Mouse (Mus musculus) lung, postnatal 36 days (tissue): ENCODE results near the gene Gm20388.

Experiments used
- DNase-seq: peaks from one replicate; pipeline ENCODE4 v3.0.0; 2022; ENCODE audit warnings: mixed read lengths

Gm20388 gene

DNA sequence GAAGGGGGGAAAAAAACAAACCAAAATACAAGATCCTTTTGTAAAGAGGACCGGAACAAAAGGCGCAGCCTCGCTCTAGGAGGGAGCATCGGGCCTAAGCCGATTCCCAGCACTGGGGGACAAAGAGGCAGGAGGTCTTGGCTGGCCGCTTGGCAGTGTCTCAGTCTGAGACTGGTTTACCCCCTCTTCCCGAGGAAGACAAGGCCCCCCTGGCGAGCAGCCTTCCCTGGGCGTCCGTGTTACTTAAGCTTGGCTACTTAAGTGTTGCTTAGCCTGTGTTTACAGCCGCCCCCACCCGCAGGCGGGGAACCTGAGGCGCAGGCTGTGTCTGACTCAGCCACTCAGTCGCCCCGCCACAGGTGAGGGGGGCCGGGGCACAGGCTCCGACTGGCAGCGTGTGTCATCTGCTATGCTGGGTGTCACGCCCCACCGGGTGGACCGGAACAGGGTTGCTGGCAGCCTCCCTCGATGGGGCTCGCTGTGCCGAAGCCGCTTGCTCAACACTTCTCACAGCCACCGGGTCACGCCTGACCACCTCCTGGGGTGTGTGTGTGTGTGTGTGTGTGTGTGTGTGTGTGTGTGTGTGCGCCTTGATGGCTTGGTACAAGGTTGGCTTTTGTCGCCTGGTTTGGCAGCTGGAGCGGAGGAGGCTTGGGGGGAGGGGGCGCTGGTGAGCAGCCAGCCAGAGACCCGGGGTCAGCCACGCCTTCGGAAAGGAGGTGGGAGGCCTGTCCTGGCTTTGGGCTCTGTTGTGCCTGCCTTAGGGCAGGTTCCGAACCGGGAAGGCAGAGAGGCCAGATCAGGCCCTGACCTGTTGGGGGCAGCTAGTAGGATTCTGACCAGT is 628.0 kb downstream of the Gm20388 start:
- peak; percentile 93 for DNase-seq

GRCm38 (mm10) chr8:120539381-120539774 is 628.7 kb downstream of the Gm20388 start:
- DNase-seq = peak; percentile 63

DNA sequence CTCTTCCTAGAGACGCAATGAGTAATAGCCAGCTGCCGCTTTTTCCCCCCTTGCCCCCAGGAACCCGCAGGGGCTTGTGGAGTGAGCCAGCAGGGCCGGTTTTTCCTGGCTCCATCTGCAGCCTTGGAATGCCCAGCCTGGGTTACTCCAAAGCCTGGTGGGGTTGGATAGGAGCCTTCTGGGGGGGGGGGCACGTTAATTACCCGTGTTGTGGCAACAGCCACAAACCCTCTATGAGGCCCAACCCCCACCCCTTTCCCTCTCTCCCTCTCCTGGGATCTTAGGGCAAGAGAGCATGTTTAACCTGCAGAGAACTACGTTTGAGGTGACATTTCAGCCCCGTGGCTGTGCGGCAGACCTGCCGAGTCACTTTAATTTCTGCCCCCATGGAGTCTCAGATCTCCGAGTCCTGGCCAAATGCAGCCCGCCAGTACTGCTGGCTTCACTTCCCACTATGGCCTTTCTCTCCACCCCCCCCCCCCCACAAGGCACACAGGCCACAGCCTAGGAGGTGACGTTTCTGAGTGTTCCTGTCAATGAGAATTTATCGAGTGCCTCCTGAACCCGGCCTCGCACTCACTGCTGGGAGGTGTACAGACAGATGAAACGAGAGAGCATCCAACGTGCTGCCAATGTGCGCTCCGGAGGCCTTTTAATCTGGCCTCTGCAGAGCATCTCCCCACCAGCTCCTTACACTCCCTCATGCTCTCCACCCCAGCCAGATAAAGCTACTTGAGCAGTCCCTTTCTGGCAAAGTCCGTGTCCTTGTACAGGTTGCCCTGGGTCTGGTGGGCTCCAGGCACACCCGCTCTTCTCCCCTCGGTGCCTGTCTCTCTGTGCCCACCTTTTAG is 629.4 kb downstream of the Gm20388 start:
- DNase-seq = no peak

DNA sequence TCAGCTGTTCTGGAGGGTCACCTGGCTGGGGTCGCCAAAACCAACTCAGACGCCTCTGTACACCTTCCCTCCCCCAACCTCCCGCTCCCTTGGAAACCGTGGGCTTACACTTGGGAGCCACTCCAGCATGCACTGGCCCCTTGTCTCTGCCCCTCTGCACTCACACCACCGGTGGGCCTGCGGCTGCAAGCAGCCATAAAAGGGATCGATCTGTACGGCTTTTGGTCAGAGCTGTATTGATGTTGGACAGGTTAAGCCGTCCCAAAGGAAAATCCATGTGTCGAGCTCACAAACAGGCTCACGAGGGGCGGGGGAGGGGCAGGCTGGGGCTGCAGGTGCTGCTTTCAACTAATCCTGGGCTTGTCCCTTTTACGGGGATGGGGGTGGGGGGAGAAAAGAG is 632.4 kb downstream of the Gm20388 start:
- DNase-seq = no peak

- DNase-seq = peak; percentile 67
Observed at GRCm38 (mm10) chr8:120543416-120544055, 632.9 kb downstream of the Gm20388 start.

GRCm38 (mm10) chr8:120544155-120544554 is 633.5 kb downstream of the Gm20388 start:
- no peak for DNase-seq

DNA sequence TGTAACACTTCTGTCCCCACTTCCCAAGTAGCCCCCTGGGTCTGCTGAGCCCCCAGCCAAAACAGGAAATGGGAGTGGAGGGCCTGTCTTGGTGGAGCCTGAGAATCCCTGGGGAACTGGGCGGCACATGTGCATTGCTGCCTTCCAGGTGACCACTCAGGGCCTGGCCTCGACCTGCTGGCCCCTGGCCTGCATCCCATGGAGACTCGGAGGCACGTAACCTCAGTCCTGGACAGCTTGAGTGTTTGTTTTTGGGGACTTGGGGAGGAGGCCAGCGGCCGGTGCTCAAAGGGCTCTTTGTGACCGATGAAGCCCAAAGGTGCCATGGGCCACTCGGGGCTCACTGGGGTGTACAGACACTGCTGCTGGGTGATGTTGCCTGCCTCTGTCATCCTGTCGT is 636.9 kb downstream of the Gm20388 start:
- peak; percentile 75 for DNase-seq

GRCm38 (mm10) chr8:120548313-120548761 is 637.7 kb downstream of the Gm20388 start:
- no peak for DNase-seq

- DNase-seq = no peak
Observed at GRCm38 (mm10) chr8:120549321-120549921, 638.8 kb downstream of the Gm20388 start.

DNA sequence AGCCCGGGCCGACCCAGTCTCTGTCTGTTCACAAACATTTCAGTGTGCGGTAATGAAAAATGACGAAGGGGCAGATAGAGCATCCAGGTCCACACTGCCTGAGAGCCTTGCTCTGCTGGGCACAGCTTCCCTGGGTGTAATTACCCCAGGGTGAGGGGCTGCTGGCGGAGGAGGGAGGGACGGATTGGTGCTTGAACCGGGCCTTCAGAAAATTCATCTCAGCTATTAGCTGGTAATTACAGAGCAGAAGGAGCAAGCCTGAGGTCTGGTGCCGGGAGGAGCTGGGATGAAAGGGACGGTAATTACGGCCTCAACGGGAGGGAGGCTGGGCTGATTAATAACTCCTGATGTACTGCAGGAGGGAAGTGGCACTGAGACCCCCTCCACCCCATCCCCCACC is 639.3 kb downstream of the Gm20388 start:
- DNase-seq = no peak

- no peak for DNase-seq
Observed at GRCm38 (mm10) chr8:120550430-120550829, 639.8 kb downstream of the Gm20388 start.

- no peak for DNase-seq
Observed at GRCm38 (mm10) chr8:120550937-120551676, 640.5 kb downstream of the Gm20388 start.

DNA sequence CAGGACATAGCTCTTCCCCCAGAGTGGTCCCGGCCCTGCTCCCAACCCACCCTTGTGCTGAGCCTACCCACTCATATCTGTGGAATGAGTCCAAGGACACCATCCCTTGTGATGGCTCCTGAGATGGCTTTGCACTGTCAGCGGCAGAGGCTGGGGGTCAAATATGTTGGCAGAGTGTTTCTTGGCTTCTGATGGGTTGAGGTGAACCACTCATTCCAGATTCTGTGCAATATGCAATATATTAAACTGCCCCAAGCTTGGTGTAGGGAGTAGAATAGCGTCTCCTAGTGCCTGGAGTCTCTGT is 641.0 kb downstream of the Gm20388 start:
- no peak for DNase-seq

DNA sequence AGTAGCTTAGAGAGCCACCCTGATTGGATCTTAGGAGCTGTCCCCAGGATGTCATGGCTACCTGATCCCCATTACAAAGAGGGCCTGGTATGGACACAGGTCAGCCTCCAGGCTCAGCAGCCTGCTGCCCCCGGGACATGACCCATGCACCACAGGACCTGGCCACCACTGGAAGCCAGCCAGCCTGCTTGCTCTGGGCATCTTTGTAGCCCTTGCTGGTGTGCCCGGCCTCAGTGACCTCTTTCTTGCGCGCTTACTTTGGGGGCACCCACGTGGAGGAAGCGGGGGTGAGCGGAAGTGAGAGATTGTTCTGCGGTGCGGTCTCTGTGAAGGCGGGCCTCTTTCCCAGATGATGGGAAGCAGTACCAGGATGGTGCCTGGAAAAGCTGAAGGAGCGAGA is 641.9 kb downstream of the Gm20388 start:
- no peak for DNase-seq

DNA sequence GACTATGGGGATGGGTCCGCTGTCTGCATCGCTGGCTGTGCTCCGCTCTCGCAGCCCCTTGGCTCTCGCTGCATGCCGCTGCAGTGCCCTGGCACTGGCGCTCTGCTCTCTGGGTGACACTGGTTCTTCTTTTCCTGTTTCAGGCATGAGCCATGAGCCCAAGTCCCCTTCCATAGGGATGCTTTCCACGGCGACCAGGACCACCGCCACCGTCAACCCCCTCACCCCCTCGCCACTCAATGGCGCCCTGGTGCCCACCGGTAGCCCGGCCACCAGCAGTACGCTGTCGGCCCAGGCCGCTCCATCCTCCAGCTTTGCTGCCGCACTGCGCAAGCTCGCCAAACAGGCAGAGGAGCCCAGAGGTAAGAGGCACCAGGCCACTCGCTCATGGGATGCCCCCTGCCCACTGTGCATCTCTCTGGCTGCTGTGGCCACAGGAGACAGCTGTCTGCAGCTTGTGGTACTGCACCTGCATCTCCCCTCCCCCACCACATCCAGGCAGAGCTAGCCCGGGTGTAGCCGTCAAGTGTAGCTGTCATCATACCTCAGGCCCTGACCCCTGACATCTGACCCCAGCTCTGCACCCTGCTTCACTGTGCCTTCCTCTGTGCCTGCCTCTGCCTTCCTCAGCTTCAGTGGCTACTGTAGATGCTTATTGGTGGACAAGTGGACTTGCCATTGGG is 642.9 kb downstream of the Gm20388 start:
- no peak for DNase-seq

DNA sequence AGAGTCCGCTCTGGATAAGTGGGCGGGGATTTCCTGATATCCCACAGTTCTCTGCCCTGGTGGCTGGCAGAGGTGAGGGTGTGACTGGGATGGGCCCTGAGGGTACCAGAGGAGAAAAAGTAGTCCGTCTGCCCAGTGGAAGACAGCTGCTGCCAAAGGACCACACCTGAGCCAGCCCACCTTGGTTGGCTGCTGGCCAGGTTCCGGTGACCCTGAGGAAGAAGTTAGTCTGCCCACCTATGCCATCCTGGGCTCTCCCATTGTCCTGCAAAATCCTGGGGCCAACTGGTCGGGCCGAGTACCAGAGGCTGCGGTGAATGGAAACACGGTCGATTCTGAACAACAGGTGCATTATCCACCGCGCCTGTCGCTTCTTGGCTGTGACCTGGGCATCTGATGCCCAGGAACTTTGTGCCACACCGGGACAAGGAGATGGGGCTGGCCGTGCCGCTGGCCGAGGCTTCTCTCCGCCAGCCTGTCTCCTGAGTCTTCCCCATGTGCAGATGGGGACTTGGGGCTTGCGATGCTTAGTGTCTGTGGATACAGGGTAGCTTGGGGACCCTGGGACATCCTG is 643.9 kb downstream of the Gm20388 start:
- no peak for DNase-seq

DNA sequence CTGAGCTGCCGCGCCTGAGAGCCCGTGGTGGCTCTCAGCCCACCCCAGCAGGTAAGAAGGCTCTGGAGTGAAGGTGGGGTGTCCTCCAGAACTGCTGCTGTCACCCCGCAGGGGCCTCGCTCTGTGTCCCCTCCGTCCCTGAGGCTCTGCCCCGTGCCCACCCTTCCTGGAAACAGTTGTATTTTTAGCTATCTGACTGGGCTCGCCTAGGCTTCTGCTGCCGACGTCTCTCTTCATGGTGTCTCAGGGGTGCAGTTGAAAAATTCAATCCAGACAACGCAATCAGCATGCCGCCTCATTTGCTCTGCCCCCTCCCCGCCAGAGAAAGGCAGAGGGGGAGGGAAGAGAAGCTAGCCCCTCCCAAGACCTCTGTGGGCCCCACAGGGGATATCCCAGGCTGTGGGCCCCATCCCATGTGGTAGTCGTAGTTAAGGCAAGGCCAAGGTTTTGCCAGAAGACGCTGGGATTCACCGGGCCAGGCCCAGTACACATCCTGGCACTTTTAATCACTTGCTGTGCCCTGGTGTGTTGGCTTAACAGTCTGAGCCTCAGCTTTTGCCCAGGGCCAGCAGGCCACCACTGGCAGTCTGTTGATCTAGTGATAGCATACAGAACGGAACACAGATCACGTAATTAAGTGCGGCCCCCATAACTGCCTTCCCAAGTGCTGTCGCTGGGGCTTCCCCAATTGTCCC is 645.7 kb downstream of the Gm20388 start:
- no peak for DNase-seq

DNA sequence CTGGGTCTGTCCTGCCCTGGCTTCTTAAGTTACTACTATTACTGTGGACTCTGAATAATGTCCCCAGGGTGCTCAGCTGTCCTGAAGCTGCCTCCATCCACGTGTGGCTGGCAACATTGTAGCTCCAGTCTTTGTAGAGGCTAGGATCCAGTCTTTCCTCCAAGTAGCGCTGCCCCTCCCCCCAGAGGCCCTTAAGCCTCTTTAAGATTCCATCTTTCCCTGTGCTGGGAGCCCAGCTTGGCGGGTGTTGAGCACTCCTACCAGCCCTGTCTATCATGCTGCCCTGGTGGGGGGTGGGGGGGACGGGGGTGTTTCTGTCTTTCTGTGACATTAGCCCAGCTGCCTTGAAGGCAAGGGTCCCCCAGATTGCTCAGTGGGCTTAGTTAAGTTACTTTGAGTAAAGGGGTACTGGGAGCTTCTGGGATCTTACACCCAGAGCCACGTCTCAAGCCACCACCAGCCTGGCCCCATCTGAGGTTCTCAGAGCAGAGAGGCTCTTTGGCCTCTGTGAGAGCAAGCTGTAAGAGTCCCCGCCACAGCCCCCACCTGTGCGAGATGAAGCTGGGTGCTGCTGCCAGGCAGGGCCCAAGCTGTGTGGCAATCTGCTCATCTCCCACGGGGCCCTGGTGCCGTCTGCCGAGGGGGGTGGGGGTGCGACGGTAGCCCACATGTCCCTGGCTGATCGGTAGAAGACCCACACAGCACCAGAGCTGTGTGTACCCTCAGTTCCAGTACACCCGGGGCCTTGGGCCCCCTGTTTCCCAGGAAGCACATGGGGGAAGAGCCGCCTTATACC is 646.7 kb downstream of the Gm20388 start:
- DNase-seq = peak; percentile 62

DNA sequence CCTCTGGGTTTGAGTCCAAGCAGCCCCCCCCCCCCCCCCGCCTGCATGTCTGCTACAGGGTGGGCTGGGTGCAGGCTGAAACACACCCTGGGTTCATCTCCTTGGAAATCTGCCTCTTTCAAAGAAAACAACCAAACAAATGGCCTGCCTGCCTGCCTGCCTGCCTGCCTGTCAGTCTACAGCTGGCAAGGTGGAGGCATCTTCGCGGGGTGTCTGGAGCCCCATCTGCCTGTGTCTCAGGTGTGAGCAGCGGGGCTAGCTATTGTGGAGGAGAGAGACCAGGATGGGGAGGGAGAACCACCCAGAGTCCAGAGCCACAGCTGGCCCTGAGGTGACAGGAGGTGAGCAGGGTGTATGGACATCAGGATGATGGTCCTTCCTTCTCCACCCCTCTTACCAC is 647.5 kb downstream of the Gm20388 start:
- no peak for DNase-seq

GRCm38 (mm10) chr8:120559654-120560053 is 649.0 kb downstream of the Gm20388 start:
- DNase-seq = no peak
